Comparison of ENCODE assay signal across 13 mouse cellular contexts in the genomic region with DNA sequence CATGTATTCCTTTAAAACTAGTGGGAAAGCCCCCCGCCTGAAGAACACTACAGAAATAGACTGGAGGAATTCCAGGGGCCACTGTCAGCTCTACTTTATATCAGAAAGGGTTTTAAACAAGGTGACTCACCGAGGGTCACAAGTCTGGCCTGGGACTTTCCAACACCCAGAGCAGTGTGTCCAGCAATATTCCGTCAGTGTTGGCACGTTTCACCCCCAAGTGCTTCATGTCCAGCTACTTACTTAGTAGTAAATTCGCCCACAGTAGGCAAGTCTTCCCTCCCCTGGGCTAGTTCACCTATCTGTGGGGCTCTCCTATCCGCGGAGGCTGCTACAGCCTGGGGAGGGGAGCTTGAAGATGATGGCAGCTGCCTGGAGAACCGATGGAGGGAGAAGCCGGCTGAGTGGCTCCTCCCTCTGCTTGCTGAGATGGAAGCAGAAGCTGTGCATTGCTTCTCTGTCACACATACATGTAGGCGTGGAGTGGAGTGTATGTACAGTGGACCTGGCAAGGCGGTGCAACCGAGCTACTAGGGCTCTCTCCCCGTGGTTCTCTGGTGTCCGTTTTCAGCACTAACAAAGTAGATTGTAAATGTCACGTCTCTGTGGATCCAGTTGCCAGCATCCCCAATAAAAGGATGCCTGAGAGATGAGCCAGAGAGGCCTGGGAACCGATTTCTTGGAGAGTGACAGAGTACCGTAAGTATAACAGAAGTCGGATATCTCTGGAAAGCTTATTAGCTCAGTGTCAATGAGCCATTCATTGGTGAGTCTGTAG.
DNase-seq lines count a peak whose midpoint lies in the region; ATAC-seq and TF ChIP-seq lines count a peak whose summit lies in the region.
"Had no signal": no experiment of that assay in that cellular context is flagged by ENCODE, and none has a peak within 500 bp of the region (broad histone marks: within the 10 kb centered on the region; RNA-seq: fewer than 3 reads in every experiment).

No protein-coding gene starts in this region.

- no peaks in the 10 kb centered on the region for H3K36me3 ChIP-seq in kidney, embryonic 16.5 days (ENCODE audit: insufficient read depth, low read length)
- H3K36me3 ChIP-seq in C2C12 (ENCODE audit: control insufficient read depth, insufficient read depth): no peaks in the 10 kb centered on the region
- no peaks in the 10 kb centered on the region for H3K36me3 ChIP-seq in heart, embryonic 16.5 days (ENCODE audit: control insufficient read depth, insufficient read depth)
- H3K36me3 ChIP-seq: lung, embryonic 15.5 days had no signal

- peak overlapping the region; percentile 38 for H3ac ChIP-seq in C2C12 (ENCODE audit: control insufficient read depth, insufficient read length, low read depth)

- no peak overlapping the region for H3K4me2 ChIP-seq in kidney, embryonic 16.5 days (replicated peaks; ENCODE audit: low read depth, low read length)
- H3K4me2 ChIP-seq in heart, embryonic 16.5 days (ENCODE audit: low read depth, low read length): peak overlapping the region; percentile 39
- H3K4me2 ChIP-seq: hindbrain, embryonic 14.5 days; lung, embryonic 15.5 days had no signal

- H3K27me3 ChIP-seq in kidney, embryonic 16.5 days (ENCODE audit: insufficient read depth, low read length): no peaks in the 10 kb centered on the region
- no peaks in the 10 kb centered on the region for H3K27me3 ChIP-seq in C2C12 (ENCODE audit: control insufficient read depth, insufficient read depth, insufficient read length)
- H3K27me3 ChIP-seq in Patski: no peaks in the 10 kb centered on the region
- no peaks in the 10 kb centered on the region for H3K27me3 ChIP-seq in heart, embryonic 16.5 days (ENCODE audit: control insufficient read depth, insufficient read depth, low read length)
- H3K27me3 ChIP-seq: lung, embryonic 15.5 days had no signal

- no peaks in the 10 kb centered on the region for H3K79me3 ChIP-seq in C2C12 (ENCODE audit: low read depth)

- in situ Hi-C loops in Patski (cut with MboI; ENCODE audit: low pct_unique_long_range_greater_than_20kb): loop anchor here (5.0 to 10.0 kb wide), 2 partner anchors 75 to 278 kb away; partner anchors contain the start of gene Zzz3

- H3K9ac ChIP-seq in kidney, embryonic 16.5 days (replicated peaks; ENCODE audit: low read length): peak overlapping the region; percentile 27; the same call in 1 of the 2 replicates
- H3K9ac ChIP-seq in heart, embryonic 16.5 days (ENCODE audit: low read length): no peak overlapping the region
- H3K9ac ChIP-seq: hindbrain, embryonic 14.5 days; lung, embryonic 15.5 days had no signal

- 37% methylated on average over 18 of the region's 18 CpGs for WGBS in kidney, embryonic 16.5 days
- 47% methylated on average over 18 of the region's 18 CpGs for WGBS in heart, embryonic 16.5 days

- 0 out of 2 replicates have a peak overlapping the region, but pooled peaks have one; percentile 26 for H3K27ac ChIP-seq in kidney, embryonic 16.5 days (ENCODE audit: low read length)
- H3K27ac ChIP-seq in heart, embryonic 16.5 days (ENCODE audit: low read length): peak overlapping the region; percentile 61
- H3K27ac ChIP-seq: hindbrain, embryonic 14.5 days; lung, embryonic 15.5 days had no signal

- no peak for ATAC-seq in kidney, embryonic 16.5 days (ENCODE audit: low FRiP score, low TSS enrichment)
- peak; percentile 27 for ATAC-seq in Patski
- no peak; the same call in 1 of the 2 replicates for ATAC-seq in heart, embryonic 16.5 days (replicated peaks; ENCODE audit: extremely low read depth, insufficient read depth, low FRiP score)
- ATAC-seq in inflammation-experienced regulatory T-cells, adult 6 months: no peak

- CTCF ChIA-PET in Patski (lab: Charles Lee): interaction anchor here (0.6 to 3.0 kb wide), 15 partner anchors 11 to 276 kb away, joined by 3 to 14 read pairs (median 4); partner anchors contain the start of genes Ak5 and Zzz3

- H3K79me2 ChIP-seq in C2C12 (ENCODE audit: control insufficient read depth, insufficient read depth): no peaks in the 10 kb centered on the region

- POLR2A ChIA-PET in Patski (lab: Charles Lee): interaction anchor here (1.4 to 2.5 kb wide), 2 partner anchors 10 to 74 kb away, joined by 8 to 9 read pairs; partner anchors contain the start of gene Zzz3

- H3K9me3 ChIP-seq in kidney, embryonic 16.5 days (ENCODE audit: low read length): no peaks in the 10 kb centered on the region
- no peaks in the 10 kb centered on the region for H3K9me3 ChIP-seq in heart, embryonic 16.5 days (replicated peaks; ENCODE audit: control insufficient read depth, low read length)
- H3K9me3 ChIP-seq: lung, embryonic 15.5 days had no signal

- H3K4me3 ChIP-seq in kidney, embryonic 16.5 days (ENCODE audit: low read length): no peak overlapping the region
- H3K4me3 ChIP-seq in C2C12 (ENCODE audit: insufficient read depth, poor library complexity, severe bottlenecking): no peak overlapping the region
- H3K4me3 ChIP-seq in heart, embryonic 16.5 days (ENCODE audit: low read length): no peak overlapping the region
- H3K4me3 ChIP-seq: lung, embryonic 15.5 days had no signal

- DNase-seq in kidney, postnatal 25 days: no peak
- no peak for DNase-seq in Patski (ENCODE audit: low read depth, low spot score)
- no peak for DNase-seq in cerebellum, postnatal 36 days
- DNase-seq in gastrocnemius, adult 18-20 months (ENCODE audit: low spot score): no peak
- DNase-seq: cerebellum, adult 2 months; kidney, adult 8-10 months; layer of hippocampus, postnatal 36 days had no signal

- TF ChIP-seq CTCF in C2C12 (IDR thresholded peaks at IDR 0.05; ENCODE audit: control insufficient read depth, insufficient read depth, insufficient read length): no peak
- TF ChIP-seq CTCF in Patski (IDR thresholded peaks at IDR 0.05): no peak

- H3K4me1 ChIP-seq in kidney, embryonic 16.5 days (ENCODE audit: insufficient read depth, low read length): peaks cover 6% of the 10 kb centered on the region; the same call in 1 of the 2 replicates
- peaks cover 26% of the 10 kb centered on the region for H3K4me1 ChIP-seq in heart, embryonic 16.5 days (ENCODE audit: control insufficient read depth, insufficient read depth, low read length)

TF ChIP-seq in C2C12, 6 proteins besides CTCF, POLR2A, EP300 and RAD21:
- TF ChIP-seq MYOG (IDR thresholded peaks at IDR 0.05; ENCODE audit: control insufficient read depth, extremely low read depth, insufficient read length) (no peak), MAX (IDR thresholded peaks at IDR 0.05) (no peak), FOSL1 (IDR thresholded peaks at IDR 0.05; ENCODE audit: insufficient read depth, low read length, poor library complexity, severe bottlenecking) (no peak), USF1 (IDR thresholded peaks at IDR 0.05; ENCODE audit: low read depth) (no peak), CEBPB (IDR thresholded peaks at IDR 0.05; ENCODE audit: low read depth) (no peak), MYOD1 (IDR thresholded peaks at IDR 0.05; ENCODE audit: control insufficient read depth, insufficient read length, low read depth) (no peak)
